Mouse (Mus musculus) cerebellum, adult 2 months (tissue): ENCODE measurements at regions not wholly inside any gene's neighbourhood (a gene's known extent, or its start where the extent isn't known, plus 50 kb on each side); places are given as distances from the start of the nearest gene placed in this dataset.

Source experiments
- CTCF ChIP-seq: fragments of 200-500 bp; IDR thresholded peaks from 2 replicates; pipeline ENCODE4 v1.5.1; 2011; ENCODE audit warnings: low read depth, mild to moderate bottlenecking, control low read depth, low read length, moderate library complexity, borderline replicate concordance; ENCODE audit not compliant: insufficient read depth
- POLR2A ChIP-seq: fragments of 200-500 bp; IDR thresholded peaks from 2 replicates; pipeline ENCODE4 v1.6.1; 2011; ENCODE audit warnings: low read length, control low read depth, borderline replicate concordance; ENCODE audit not compliant: insufficient read depth

DNA sequence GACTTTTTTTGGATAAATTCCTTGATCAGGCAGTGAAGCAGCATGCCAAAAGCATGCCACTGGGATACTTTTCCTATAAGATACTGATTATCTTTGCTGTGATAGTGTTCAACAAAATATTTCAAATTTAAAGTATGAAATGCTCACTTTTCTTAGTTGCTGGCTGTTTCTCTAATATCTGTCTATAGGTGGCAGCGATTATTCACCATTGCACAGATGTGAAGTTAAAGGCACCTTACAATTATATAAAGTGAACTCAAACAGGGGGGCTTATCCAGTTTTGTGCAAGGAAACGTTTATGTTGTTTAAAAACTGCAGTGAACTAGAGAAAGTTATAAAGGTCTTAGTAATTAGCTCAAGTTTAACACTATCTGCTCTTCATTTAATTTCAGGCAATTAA, 794.1 kb upstream of the Frg1 start:
- TF ChIP-seq CTCF (no peak), POLR2A (no peak)
